Mouse (Mus musculus): ENCODE measurements around the gene Rab31. TPM values are rescaled to one million over a fixed set of nuclear protein-coding genes. Genes with fewer than 3 reads are reported as not detected.

Rab31 gene
- polyA plus RNA-seq, 1 experiment from 2014 or later = 53.2 TPM

DNA sequence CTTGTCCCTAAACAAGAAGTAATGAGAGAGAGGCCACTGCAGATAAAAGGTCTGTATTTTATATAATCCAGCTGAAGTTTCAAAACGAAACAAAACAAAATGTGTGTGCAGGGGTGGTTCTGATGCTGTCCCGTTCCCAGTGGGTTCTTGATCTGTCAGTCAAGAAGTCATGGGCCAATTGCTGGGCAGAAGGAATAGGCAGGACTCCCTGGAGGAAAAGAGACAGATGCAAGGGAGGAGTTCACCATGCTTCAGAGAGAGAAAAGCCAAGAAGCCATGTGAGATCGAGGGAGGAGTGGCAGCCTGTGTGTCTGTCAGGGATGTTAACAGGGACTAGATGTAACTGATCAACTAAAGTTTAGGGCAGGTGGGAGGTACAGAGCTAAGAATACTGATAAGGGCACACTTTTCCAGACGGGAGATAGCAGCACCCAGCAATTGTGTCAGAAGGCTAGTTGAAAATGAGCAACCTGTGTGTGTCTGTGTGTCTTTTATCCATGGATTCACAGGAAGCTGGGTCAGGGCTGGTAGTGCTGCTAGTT, 54.8 kb downstream of the Rab31 start:
- DNase-seq (ENCODE audit: low spot score) (no peak), ATAC-seq (ENCODE audit: insufficient number of reproducible peaks, low FRiP score, low TSS enrichment, low read depth) (no peak)
- H3K36me3 ChIP-seq (ENCODE audit: control insufficient read depth, insufficient read depth, low read length) = no peaks in the 10 kb centered on the region; the same call in 1 of the 2 replicates
- no peaks in the 10 kb centered on the region for H3K4me1 ChIP-seq (ENCODE audit: control insufficient read depth, insufficient read depth, low read length)
- no peak overlapping the region for H3K4me3 ChIP-seq (ENCODE audit: low read depth, low read length)
- no peak overlapping the region for H3K9ac ChIP-seq (ENCODE audit: low read length)
- 85% methylated on average over 4 of the region's 4 CpGs for WGBS
- no peaks in the 10 kb centered on the region for H3K27me3 ChIP-seq (ENCODE audit: control insufficient read depth, insufficient read depth, low read length)
- H3K9me3 ChIP-seq (ENCODE audit: control insufficient read depth, low read length) = no peaks in the 10 kb centered on the region
- H3K4me2 ChIP-seq (ENCODE audit: low read depth, severe bottlenecking) = no peak overlapping the region
- H3K27ac ChIP-seq (replicated peaks; ENCODE audit: low read depth, low read length) = no peak overlapping the region

- 83% methylated on average over 8 of the region's 8 CpGs for WGBS
- Histone ChIP-seq H3K4me3 (ENCODE audit: low read depth, low read length) (no peak overlapping the region), H3K9ac (ENCODE audit: low read length) (no peak overlapping the region), H3K27me3 (ENCODE audit: control insufficient read depth, insufficient read depth, low read length) (no peaks in the 10 kb centered on the region), H3K4me2 (ENCODE audit: low read depth, severe bottlenecking) (no peak overlapping the region), H3K36me3 (ENCODE audit: control insufficient read depth, insufficient read depth, low read length) (peaks cover 3% of the 10 kb centered on the region; the same call in 1 of the 2 replicates), H3K9me3 (ENCODE audit: control insufficient read depth, low read length) (no peaks in the 10 kb centered on the region), H3K27ac (replicated peaks; ENCODE audit: low read depth, low read length) (no peak overlapping the region), H3K4me1 (ENCODE audit: control insufficient read depth, insufficient read depth, low read length) (no peaks in the 10 kb centered on the region)
- no peak for ATAC-seq (ENCODE audit: insufficient number of reproducible peaks, low FRiP score, low TSS enrichment, low read depth)
- DNase-seq (ENCODE audit: low spot score) = no peak
Measured at GRCm38 (mm10) chr17:65714060-65714459, 58.5 kb downstream of the Rab31 start.

- Histone ChIP-seq H3K4me1 (ENCODE audit: control insufficient read depth, insufficient read depth, low read length) (no peaks in the 10 kb centered on the region), H3K36me3 (ENCODE audit: control insufficient read depth, insufficient read depth, low read length) (peaks cover 3% of the 10 kb centered on the region; the same call in 1 of the 2 replicates), H3K27ac (replicated peaks; ENCODE audit: low read depth, low read length) (no peak overlapping the region), H3K4me2 (ENCODE audit: low read depth, severe bottlenecking) (no peak overlapping the region), H3K9me3 (ENCODE audit: control insufficient read depth, low read length) (no peaks in the 10 kb centered on the region), H3K27me3 (ENCODE audit: control insufficient read depth, insufficient read depth, low read length) (no peaks in the 10 kb centered on the region), H3K4me3 (ENCODE audit: low read depth, low read length) (no peak overlapping the region), H3K9ac (ENCODE audit: low read length) (no peak overlapping the region)
- 96% methylated on average over 13 of the region's 13 CpGs for WGBS
- ATAC-seq (ENCODE audit: insufficient number of reproducible peaks, low FRiP score, low TSS enrichment, low read depth) (no peak), DNase-seq (ENCODE audit: low spot score) (no peak)
Measured at GRCm38 (mm10) chr17:65712861-65713535, 59.6 kb downstream of the Rab31 start.

- WGBS = 92% methylated on average over 5 of the region's 5 CpGs
- no peaks in the 10 kb centered on the region for H3K9me3 ChIP-seq (ENCODE audit: control insufficient read depth, low read length)
Measured at GRCm38 (mm10) chr17:65711779-65712178, 60.8 kb downstream of the Rab31 start.

DNA sequence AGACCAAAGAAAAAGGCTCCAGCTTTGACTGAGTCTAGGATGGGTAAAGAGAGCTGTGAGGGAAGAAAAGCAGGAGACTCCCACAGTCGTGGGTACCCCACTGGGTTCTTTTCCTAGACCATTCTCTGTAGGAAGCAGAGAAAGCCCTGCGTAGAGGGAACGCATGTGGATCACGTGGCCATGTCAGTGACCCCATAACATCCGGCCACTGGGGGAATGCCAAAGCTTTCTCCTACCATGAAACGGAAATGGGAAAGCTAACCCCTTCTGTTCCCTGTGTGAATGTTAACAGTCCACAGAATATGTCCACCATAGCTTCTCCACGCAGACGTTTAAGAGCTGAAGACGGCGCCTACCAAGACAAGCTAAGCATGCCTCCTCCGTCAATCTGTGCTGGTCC, 62.0 kb downstream of the Rab31 start:
- no peaks in the 10 kb centered on the region for H3K27me3 ChIP-seq (ENCODE audit: control insufficient read depth, insufficient read depth, low read length)
- ATAC-seq (ENCODE audit: insufficient number of reproducible peaks, low FRiP score, low TSS enrichment, low read depth) (no peak), DNase-seq (ENCODE audit: low spot score) (no peak)
- H3K9me3 ChIP-seq (ENCODE audit: control insufficient read depth, low read length) = no peaks in the 10 kb centered on the region
- H3K27ac ChIP-seq (replicated peaks; ENCODE audit: low read depth, low read length) = no peak overlapping the region
- H3K36me3 ChIP-seq (ENCODE audit: control insufficient read depth, insufficient read depth, low read length) = peaks cover 3% of the 10 kb centered on the region; the same call in 1 of the 2 replicates
- H3K4me3 ChIP-seq (ENCODE audit: low read depth, low read length) = no peak overlapping the region
- no peaks in the 10 kb centered on the region for H3K4me1 ChIP-seq (ENCODE audit: control insufficient read depth, insufficient read depth, low read length)
- H3K4me2 ChIP-seq (ENCODE audit: low read depth, severe bottlenecking) = no peak overlapping the region
- 93% methylated on average over 11 of the region's 11 CpGs for WGBS
- H3K9ac ChIP-seq (ENCODE audit: low read length) = no peak overlapping the region

More at GRCm38 (mm10) chr17:65711779-65712178, 60.8 kb downstream of the Rab31 start:
- H3K4me3 ChIP-seq (ENCODE audit: low read depth, low read length) = no peak overlapping the region
- no peak for ATAC-seq (ENCODE audit: insufficient number of reproducible peaks, low FRiP score, low TSS enrichment, low read depth)
- H3K36me3 ChIP-seq (ENCODE audit: control insufficient read depth, insufficient read depth, low read length) = peaks cover 3% of the 10 kb centered on the region; the same call in 1 of the 2 replicates
- H3K9ac ChIP-seq (ENCODE audit: low read length) = no peak overlapping the region
- H3K4me2 ChIP-seq (ENCODE audit: low read depth, severe bottlenecking) = no peak overlapping the region
- DNase-seq (ENCODE audit: low spot score) = no peak
- no peaks in the 10 kb centered on the region for H3K27me3 ChIP-seq (ENCODE audit: control insufficient read depth, insufficient read depth, low read length)
- H3K4me1 ChIP-seq (ENCODE audit: control insufficient read depth, insufficient read depth, low read length) = no peaks in the 10 kb centered on the region
- no peak overlapping the region for H3K27ac ChIP-seq (replicated peaks; ENCODE audit: low read depth, low read length)

DNA sequence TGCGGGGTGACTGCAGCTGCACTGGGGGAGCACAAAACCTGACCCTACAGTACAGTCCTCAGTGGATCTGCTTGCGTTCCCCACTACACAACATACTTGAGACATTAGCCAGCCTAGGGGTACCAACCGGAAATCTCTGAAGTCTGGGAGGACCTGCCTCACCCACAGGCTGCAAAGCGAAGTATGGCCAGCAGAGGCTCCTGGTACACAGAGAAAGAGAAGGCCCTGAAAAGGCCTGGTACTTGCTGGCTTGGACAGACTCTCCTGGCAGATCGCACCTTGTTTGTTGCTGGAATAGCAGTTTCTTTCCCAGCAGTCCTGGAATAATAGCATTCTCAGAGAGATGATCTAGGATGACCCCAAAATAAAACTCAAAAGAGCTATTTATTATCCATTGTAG, 66.3 kb downstream of the Rab31 start:
- no peak overlapping the region for H3K9ac ChIP-seq (ENCODE audit: low read length)

GRCm38 (mm10) chr17:65703527-65704391, 68.8 kb downstream of the Rab31 start:
- Histone ChIP-seq H3K27ac (replicated peaks; ENCODE audit: low read depth, low read length) (no peak overlapping the region), H3K4me3 (ENCODE audit: low read depth, low read length) (no peak overlapping the region)

More for the DNA sequence above, 66.3 kb downstream of the Rab31 start:
- no peak for DNase-seq (ENCODE audit: low spot score)
- Histone ChIP-seq H3K4me1 (ENCODE audit: control insufficient read depth, insufficient read depth, low read length) (no peaks in the 10 kb centered on the region), H3K36me3 (ENCODE audit: control insufficient read depth, insufficient read depth, low read length) (no peaks in the 10 kb centered on the region), H3K27me3 (ENCODE audit: control insufficient read depth, insufficient read depth, low read length) (no peaks in the 10 kb centered on the region), H3K4me3 (ENCODE audit: low read depth, low read length) (no peak overlapping the region), H3K9me3 (ENCODE audit: control insufficient read depth, low read length) (no peaks in the 10 kb centered on the region), H3K27ac (replicated peaks; ENCODE audit: low read depth, low read length) (no peak overlapping the region), H3K4me2 (ENCODE audit: low read depth, severe bottlenecking) (no peak overlapping the region)
- 83% methylated on average over 5 of the region's 5 CpGs for WGBS
- no peak for ATAC-seq (ENCODE audit: insufficient number of reproducible peaks, low FRiP score, low TSS enrichment, low read depth)

DNA sequence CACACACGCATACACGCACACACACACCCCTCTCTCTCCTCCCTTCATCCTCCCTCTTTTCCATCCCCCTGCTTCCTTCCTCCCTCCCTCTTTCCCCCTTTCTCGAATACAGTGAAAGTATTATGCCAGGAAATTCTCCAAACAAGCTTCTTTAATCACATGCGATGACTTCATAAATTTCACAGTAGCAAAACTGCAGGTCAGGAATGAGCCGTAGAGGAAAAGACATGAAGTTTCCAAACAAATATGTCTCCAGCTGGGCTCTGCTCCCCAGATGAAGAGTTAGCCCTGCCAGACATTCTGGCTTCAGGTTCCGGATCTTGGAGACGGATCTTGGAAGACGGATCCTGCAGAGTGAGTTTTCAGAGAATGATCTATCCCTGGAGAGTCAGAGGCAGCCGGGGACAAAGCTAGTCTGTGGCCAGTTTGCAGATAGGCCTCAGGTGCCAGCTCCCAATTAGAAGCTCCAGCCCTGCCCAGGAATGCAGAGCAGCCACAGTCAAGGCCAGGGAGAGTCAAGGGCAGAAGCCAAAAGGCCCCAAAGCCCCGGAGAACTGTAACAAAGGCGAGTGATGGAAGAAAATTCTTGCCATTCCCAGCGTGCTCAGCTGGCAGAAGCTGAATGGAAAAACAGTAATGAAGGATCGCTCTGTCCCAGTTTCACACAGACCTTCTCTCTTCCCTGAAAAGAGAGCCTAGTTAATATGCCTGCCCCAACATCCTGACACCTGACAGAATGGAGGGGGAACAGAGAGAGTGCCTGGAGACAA, 70.6 kb downstream of the Rab31 start:
- H3K9ac ChIP-seq (ENCODE audit: low read length) = no peak overlapping the region
- no peaks in the 10 kb centered on the region for H3K4me1 ChIP-seq (ENCODE audit: control insufficient read depth, insufficient read depth, low read length)
- no peak overlapping the region; the same call in 1 of the 2 replicates for H3K27ac ChIP-seq (replicated peaks; ENCODE audit: low read depth, low read length)
- H3K4me2 ChIP-seq (ENCODE audit: low read depth, severe bottlenecking) = no peak overlapping the region
- H3K9me3 ChIP-seq (ENCODE audit: control insufficient read depth, low read length) = no peaks in the 10 kb centered on the region
- H3K27me3 ChIP-seq (ENCODE audit: control insufficient read depth, insufficient read depth, low read length) = no peaks in the 10 kb centered on the region
- DNase-seq (ENCODE audit: low spot score) (no peak), ATAC-seq (ENCODE audit: insufficient number of reproducible peaks, low FRiP score, low TSS enrichment, low read depth) (no peak)
- 82% methylated on average over 13 of the region's 13 CpGs for WGBS
- H3K36me3 ChIP-seq (ENCODE audit: control insufficient read depth, insufficient read depth, low read length) = no peaks in the 10 kb centered on the region
- H3K4me3 ChIP-seq (ENCODE audit: low read depth, low read length) = no peak overlapping the region

More at GRCm38 (mm10) chr17:65703527-65704391, 68.8 kb downstream of the Rab31 start:
- H3K9me3 ChIP-seq (ENCODE audit: control insufficient read depth, low read length) = no peaks in the 10 kb centered on the region
- DNase-seq (ENCODE audit: low spot score) = no peak
- H3K4me1 ChIP-seq (ENCODE audit: control insufficient read depth, insufficient read depth, low read length) = no peaks in the 10 kb centered on the region
- H3K4me2 ChIP-seq (ENCODE audit: low read depth, severe bottlenecking) = no peak overlapping the region
- H3K36me3 ChIP-seq (ENCODE audit: control insufficient read depth, insufficient read depth, low read length) = no peaks in the 10 kb centered on the region
- ATAC-seq (ENCODE audit: insufficient number of reproducible peaks, low FRiP score, low TSS enrichment, low read depth) = no peak
- H3K27me3 ChIP-seq (ENCODE audit: control insufficient read depth, insufficient read depth, low read length) = no peaks in the 10 kb centered on the region
- no peak overlapping the region for H3K9ac ChIP-seq (ENCODE audit: low read length)
- WGBS = 74% methylated on average over 13 of the region's 13 CpGs
